In the genomic region with DNA sequence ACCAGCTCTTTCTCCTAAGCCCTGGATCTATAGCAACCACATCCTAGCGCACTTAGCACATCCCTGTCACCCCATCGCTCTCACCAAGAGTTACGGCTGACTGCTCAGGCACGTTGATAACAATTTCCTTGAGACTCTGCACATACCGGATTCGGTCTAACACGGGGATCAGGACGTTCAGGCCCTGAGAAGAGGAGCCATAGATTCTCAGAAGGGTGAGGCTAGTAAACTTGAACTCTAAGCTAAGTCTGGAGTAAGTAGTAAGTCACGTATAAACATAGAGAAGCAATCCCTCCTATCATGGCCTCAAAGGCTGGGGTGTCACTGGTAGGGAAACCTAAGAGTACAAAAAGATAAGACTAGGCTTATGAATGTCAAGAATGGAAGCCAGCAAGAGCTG, we compare ENCODE assay signal across 1 mouse cellular context.
TF ChIP-seq lines count a peak whose summit lies in the region.

No protein-coding gene starts in this region.

TF ChIP-seq in MEL, 35 proteins besides CTCF, POLR2A, EP300 and RAD21:
- TF ChIP-seq UBTF (IDR thresholded peaks at IDR 0.05; ENCODE audit: borderline replicate concordance, insufficient read depth, low read depth, low read length) (no peak), USF1 (IDR thresholded peaks at IDR 0.05; ENCODE audit: low read depth, low read length) (no peak), GABPA (IDR thresholded peaks at IDR 0.05; ENCODE audit: low read depth, low read length) (no peak), USF2 (IDR thresholded peaks at IDR 0.05; ENCODE audit: borderline replicate concordance in 1 of 2, insufficient read depth in 1 of 2, low read depth in 1 of 2, low read length in 2 of 2) (no peak), MXI1 (IDR thresholded peaks at IDR 0.05; ENCODE audit: low read depth, low read length) (no peak), MAZ (IDR thresholded peaks at IDR 0.05; ENCODE audit: low read depth, low read length) (no peak), ZKSCAN1 (IDR thresholded peaks at IDR 0.05; ENCODE audit: low read depth, low read length) (no peak), BHLHE40 (IDR thresholded peaks at IDR 0.05; ENCODE audit: borderline replicate concordance, low read depth, low read length) (no peak), CHD2 (IDR thresholded peaks at IDR 0.05; ENCODE audit: low read length) (no peak), ZMIZ1 (IDR thresholded peaks at IDR 0.05; ENCODE audit: low read depth, low read length) (no peak), CHD1 (IDR thresholded peaks at IDR 0.05; ENCODE audit: low read depth, low read length) (no peak), MAFK (IDR thresholded peaks at IDR 0.05; ENCODE audit: borderline replicate concordance, low read depth, low read length) (no peak), MEF2A (IDR thresholded peaks at IDR 0.05; ENCODE audit: extremely low read depth, insufficient replicate concordance, low read depth, low read length, poor library complexity, severe bottlenecking) (no peak), GATA1 (IDR thresholded peaks at IDR 0.05; ENCODE audit: low read depth, low read length) (no peak)
